Mouse (Mus musculus) adrenal gland, adult 8-10 months (tissue): ENCODE measurements around the gene Rin2. TPM values are rescaled to one million over a fixed set of nuclear protein-coding genes. Genes with fewer than 3 reads are reported as not detected.

Experiments used
- DNase-seq: peaks from one replicate; pipeline ENCODE4 v3.0.0; 2022
- total RNA-seq, 4 experiments: library from RNA; stranded (reverse); gene quantifications; 2 replicates each; pipeline ENCODE4 v1.2.4; 2022

Rin2 gene
- total RNA-seq, result 10 to 100 TPM; 24.0 to 37.4 (median 31.6) TPM

DNA sequence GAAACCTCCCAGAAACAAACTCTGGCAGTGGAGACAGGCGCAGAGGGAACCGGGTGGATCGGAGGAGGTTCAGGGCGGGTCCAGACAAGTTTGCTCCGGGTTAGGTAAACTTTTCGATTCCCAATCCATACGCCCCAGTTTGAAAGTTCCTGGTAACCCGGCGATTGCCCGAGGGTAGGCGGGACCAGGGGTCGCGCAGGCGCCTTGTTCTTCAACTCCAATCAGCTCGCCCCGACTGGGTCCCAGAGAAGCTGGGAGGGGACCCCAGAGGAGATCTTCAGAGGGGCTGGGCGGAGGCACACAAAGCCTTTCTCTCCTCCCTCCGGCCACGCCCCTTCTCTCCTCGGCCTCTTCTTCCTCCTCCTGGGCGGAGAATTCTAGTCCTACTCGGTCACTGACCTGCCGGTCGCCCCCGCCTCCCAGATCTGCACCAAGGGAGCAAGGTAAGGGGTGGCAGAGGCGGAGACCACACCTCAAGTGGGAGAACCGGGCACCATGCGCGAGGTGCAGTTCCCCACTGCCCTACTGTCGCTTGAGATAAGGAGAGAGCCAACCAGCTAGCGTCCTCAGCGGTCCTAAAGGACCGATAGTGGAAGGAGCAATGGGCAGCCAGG is at the start of gene Rin2:
Rin2 (plus strand) TSS at position 74 of the 614 bp plus-strand sequence.
- peak; percentile 52 for DNase-seq

- no peak for DNase-seq
These were observed 43.8 kb upstream of the Rin2 start for GRCm38 (mm10) chr2:145631123-145631798.

DNA sequence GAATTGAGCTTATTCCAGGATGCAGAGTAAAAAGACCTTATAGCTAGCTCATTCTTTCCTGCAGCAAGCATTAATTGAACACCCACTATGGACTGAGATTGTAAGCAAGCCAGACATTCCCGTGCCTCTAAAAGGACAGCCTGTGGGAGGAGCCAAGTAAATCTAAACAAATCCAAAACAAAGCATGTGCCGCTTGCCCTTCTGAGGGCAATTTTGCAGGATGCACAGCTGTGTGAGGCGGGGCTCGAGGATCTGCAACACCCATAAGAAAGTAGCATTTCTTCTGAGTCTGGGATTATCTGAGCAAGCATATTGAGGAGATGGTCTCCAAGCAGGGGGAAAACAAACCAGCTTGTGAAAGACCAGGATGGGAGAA is 43.2 kb upstream of the Rin2 start:
- no peak for DNase-seq

DNA sequence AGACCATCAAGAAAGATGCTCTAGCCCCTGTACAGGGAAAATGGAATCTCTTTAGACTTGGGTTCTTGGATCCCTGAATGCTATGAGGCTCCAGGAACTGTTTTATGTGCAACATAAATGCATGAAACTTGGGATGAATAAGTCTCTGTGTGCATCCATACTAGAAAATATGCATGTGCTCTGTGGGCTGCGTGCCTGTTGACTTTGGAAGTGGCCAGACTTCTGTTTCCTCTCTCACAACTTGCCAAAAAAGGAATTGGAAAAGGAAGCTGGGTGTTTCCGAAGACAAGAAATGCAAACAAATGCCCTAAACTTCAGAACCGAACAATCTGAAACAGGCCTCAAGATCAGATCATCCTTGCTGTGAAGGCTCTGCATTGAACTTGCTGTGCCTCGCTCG is 41.2 kb upstream of the Rin2 start:
- DNase-seq, result no peak

- DNase-seq, result no peak
These were observed 34.6 kb upstream of the Rin2 start for GRCm38 (mm10) chr2:145640255-145640984.

DNA sequence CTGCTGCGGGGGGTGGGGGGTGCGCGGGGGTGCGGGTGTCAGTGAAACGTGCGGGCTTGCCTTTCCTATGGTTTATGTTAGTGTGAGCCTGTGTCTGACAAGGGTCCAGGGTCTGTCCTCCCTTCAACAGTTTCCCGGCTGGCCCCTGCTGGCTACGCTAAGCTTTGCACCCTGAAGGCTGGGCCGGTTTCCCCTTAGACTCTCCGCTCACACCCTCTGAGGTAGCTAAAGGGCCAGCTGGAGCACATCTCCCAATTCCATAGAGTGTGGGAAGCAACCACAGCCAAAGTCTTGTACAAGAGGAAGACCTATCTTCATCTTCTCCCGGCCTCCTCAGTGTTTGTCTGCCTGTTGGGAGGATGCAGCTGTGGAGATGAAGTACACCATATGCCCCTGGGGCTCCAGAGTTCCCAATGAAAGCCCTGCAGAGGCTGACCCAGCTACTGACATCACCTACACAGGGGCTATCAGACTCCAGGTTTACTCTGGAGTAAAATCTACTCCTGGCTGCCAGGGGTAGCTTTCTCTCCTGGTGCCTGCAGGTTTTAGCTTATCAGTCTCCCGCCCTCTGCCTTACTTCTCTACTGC is 19.5 kb upstream of the Rin2 start:
- no peak for DNase-seq

- DNase-seq, result no peak
These were observed 18.9 kb upstream of the Rin2 start for GRCm38 (mm10) chr2:145656121-145656520.

DNA sequence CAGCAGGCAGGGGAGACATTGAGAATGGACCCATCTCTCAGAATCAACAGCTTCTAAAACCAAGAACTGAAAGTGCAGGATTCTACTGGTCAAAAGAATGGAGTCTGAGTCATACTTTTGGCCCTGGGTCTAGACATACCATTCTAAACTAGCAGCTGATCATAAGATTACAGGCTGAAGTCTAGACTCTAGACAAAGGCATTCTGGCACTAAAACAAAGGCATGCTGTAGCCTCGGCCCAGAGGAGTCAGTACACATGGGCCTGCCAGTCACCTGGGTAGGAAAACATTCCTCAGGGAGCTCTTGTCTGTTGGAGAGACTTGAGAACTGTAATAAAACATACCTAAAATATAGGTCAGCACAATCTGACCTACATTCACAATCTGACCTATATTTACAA is 18.3 kb upstream of the Rin2 start:
- DNase-seq, result no peak

DNA sequence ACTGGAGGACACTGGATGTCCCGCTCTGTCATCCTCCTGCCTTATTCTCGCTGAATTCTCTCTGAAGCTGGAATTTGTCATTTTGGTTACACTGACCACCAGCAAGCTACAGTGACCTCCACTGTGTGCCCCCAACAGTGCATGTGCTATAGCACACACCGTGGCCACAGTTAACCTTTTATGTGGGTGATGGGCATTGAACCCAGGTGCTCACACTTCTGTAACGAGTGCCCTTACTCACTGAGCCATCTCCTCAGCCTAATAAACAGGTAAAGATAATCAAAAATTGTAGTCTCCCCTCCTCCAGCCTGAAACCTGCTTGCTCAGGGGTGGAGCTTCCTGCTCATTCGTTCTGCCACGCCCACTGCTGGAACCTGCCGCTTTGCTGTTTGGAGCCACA is 13.8 kb upstream of the Rin2 start:
- no peak for DNase-seq

DNA sequence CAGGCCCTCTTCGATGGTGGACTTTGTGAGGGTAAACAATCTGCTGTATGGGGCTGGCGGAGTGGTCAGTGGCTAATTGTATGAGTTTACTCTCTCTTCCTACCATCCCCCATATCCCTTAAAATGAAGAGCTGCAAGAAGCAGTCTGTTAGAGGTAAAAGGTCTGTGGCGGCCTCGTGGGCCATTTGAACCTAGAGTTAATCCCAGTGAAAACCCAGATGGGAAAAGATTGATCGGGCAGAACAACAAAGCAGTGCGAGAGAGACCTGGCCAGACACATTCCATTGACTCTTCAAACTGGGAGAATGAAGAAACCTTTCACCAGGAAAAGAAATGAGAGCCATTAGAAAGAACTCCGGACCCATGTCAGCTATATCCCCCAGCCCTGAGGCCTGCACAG is 11.1 kb upstream of the Rin2 start:
- no peak for DNase-seq

GRCm38 (mm10) chr2:145664311-145664710 is 10.7 kb upstream of the Rin2 start:
- no peak for DNase-seq

DNA sequence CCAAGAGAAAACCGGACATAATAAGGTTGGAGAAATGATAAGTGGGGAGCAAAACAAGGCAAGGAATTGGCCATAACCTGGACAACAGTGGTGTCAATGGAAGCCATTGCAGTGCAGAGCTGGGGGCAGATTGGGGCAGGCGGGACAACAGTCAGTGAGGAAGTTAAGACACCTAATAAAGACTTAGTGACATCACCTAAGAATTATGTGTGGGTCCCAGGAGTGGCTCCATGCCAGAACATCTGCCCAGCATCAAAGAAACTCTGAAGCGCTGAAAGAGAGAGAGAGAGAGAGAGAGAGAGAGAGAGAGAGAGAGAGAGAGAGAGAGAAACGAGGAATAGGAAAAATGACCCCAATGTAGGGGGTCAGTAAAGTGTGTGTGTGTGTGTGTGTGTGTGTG is 6.9 kb upstream of the Rin2 start:
- no peak for DNase-seq

DNA sequence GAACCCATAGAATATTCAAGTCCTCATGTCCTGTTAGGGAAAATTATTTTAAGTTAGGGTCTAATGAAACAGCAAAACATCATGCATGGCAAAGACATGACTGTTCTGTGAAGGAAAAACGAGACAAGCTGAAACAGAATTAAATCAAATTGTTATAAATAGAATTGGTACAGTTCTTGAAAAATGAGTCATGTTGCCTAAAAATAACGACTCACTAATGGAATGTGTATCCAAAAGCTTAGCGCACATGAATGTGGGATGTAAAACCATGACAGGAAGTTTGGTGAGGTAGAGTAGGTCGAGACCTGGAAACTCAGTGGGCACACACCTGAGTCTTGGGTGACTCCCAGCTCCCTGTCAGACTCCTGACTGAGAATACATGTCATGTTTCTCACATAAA is 4.9 kb upstream of the Rin2 start:
- no peak for DNase-seq

GRCm38 (mm10) chr2:145674496-145675141 is 396 bp upstream of the Rin2 start:
- DNase-seq, result no peak

DNA sequence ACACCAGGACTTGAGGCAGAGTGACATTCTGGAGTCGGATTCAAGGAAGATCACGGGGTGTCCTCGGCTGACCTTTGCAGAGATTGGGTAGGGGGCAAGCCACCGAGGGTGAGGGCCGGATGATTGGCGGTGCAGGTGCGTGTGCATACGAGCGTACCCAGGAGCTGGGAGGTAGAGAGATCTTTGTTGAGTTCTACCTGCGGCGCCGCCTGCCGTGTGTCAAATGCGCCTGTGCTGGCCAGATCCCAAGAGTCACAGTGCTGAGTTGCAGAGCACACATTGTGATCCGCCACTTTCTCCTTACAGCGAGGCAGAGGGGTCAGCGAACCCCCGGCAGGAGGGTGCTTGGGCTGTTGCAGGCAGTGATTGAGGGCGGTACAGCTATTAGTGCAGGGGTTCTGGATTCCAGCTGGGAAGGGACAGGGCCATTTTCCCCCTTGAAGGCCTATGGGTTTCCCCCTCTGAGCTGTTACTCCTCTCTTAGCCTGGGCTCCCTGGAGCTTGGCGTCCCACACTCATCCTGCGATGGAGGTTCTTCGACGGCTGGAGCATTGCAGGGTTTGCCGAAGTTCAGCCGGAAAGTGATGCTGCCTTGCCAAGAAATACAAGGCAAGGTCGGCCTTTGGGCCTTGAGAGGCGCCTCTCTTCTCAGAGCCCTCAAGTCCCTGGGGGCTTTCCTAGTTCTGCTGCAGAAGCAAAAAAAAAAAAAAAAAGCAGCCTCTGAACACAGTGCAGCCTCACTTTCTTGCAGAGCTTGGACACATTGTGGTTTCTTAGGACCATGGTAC is 935 bp downstream of the Rin2 start:
- peak; percentile 32 for DNase-seq

DNA sequence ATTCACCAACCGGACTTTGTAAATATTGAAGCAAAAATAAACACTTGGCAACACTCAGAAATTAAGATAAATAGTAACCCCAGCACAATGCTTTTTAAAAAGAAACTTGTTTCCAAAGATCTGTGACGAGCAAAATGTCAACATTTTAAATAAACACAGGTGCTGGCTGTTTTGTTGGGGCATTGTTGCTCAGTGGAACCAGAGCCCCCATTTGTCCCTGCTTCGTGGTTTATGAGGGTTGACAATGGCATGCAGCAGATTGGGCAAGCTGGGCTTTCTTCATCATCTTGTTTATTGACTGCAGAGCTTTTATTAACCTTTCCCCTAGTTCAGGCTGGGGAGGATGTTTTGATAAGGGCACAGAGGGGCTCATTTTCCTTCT is 1.5 kb downstream of the Rin2 start:
- no peak for DNase-seq

GRCm38 (mm10) chr2:145676936-145677335 is 1.9 kb downstream of the Rin2 start:
- no peak for DNase-seq

DNA sequence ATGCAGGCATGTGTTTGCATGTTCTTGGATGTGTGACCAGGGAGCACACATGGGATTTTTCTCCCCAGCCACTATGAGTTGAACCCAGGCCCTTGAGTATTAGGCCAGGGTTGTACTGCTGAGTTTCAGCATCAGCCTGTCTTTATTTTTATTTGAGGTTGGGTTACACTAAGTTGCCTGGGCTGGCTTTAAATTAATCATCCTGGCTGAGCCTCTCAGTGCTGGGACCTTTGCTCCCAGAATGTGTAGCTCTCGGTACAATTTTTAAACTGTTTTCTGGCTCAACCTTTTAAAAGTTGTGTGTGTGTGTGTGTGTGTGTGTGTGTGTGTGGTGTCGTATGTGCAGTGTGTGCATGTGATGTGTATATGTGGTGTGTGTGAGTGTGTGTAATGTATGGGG is 5.1 kb downstream of the Rin2 start:
- DNase-seq, result no peak

DNA sequence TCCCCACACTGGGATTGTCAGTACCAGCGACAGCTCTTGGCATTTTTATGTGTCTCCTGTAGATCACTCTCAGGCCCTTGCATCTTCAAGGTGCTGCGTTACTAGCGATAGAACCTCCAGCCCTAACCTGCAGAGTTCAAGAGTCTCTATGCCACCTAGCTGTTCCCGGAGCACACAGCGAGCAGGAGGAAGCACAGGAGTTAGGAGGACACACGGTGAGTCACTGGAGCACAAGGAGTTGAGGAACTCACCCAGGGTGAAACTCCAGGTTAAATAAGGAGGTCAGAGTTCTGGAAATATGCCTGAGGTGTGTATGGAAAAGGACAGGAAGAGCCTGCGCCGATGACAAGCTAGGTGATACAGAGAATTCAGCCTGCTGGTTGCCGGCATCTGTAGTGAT is 5.7 kb downstream of the Rin2 start:
- DNase-seq, result no peak

DNA sequence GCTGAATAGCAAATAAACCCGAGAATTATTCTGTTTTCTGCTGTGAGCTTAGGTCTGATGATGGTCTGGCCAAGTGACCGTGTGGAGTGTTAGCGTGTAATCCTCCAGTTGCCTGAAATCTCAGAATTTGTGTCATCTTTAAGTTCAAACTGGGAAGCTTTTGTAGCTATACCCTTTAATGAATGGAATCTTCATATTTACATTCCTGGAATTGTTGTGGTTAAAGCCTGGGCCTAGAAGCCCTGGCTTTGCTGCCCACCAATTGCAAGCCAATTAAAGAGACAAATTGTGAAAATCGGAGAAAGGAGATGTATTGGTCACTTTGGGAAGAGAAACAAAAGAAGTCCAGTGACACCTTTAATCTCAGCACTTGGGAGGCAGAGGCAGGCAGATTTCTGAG is 6.6 kb downstream of the Rin2 start:
- DNase-seq, result no peak

DNA sequence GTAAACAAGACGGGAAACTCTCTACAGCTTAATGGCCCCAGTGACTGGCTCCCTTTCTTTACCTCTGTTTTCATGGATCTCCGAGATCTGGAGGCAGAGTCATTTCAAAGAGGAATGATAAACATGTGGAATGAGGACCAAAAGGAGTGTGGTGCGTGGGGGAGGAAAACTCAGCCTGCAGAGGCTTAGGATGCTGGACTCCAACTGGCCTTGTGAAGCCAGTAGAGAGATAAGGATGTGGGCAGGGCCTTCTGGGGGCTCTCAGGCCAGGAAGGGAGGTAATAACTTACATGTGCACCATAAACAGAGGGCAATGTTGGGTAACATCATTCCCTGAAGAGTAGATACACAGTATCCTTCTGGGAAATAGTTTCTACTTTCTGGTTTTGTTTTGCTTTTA is 7.9 kb downstream of the Rin2 start:
- no peak for DNase-seq

- DNase-seq, result peak; percentile 21
These were observed 8.5 kb downstream of the Rin2 start for GRCm38 (mm10) chr2:145683536-145683935.
